Mouse (Mus musculus) limb, embryonic 13.5 days (tissue): Measurements from ENCODE around the gene Ezr. TPM values are rescaled to one million over a fixed set of nuclear protein-coding genes. Genes with fewer than 3 reads are reported as not detected.
A peak's percentile ranks its signal among the peaks of the same experiment; 100 is the strongest.

ENCODE experiments used
- ATAC-seq: fragments of 200-750 bp; cut with Nextera tagmentation; 2 replicates; pipeline ENCODE4 v1.8.0; 2017; ENCODE audit warnings: low read depth, moderate number of reproducible peaks, moderate TSS enrichment; ENCODE audit not compliant: low FRiP score
- H3K27ac ChIP-seq: fragments of 300-500 bp; sonication (generic); 2 replicates; pipeline ENCODE4 v1.5.1; 2015; ENCODE audit warnings: inconsistent platforms, mild to moderate bottlenecking, moderate library complexity
- H3K27me3 ChIP-seq: fragments of 300-500 bp; sonication (generic); 2 replicates; pipeline ENCODE4 v1.6.1; 2015; ENCODE audit warnings: mild to moderate bottlenecking, inconsistent platforms
- H3K36me3 ChIP-seq: fragments of 300-500 bp; sonication (generic); 2 replicates; pipeline ENCODE4 v1.6.1; 2015; ENCODE audit warnings: inconsistent platforms, mild to moderate bottlenecking, moderate library complexity
- H3K4me1 ChIP-seq: fragments of 300-500 bp; sonication (generic); 2 replicates; pipeline ENCODE4 v1.6.1; 2015; ENCODE audit warnings: inconsistent platforms
- H3K4me2 ChIP-seq: fragments of 300-500 bp; sonication (generic); replicated peaks from 2 replicates; pipeline ENCODE4 v1.6.1; 2015; ENCODE audit warnings: inconsistent platforms, mild to moderate bottlenecking, moderate library complexity
- H3K4me3 ChIP-seq: fragments of 300-500 bp; sonication (generic); 2 replicates; pipeline ENCODE4 v1.5.1; 2015; ENCODE audit warnings: moderate library complexity, mild to moderate bottlenecking, inconsistent platforms
- H3K9ac ChIP-seq: fragments of 300-500 bp; sonication (generic); 2 replicates; pipeline ENCODE4 v1.6.1; 2015; ENCODE audit warnings: mild to moderate bottlenecking, inconsistent platforms
- H3K9me3 ChIP-seq: fragments of 300-500 bp; sonication (generic); 2 replicates; pipeline ENCODE4 v1.6.1; 2016; ENCODE audit warnings: inconsistent platforms
- WGBS: fragments of 180-500 bp; shearing (Covaris S2); methylation state at CpG from one replicate; pipeline ENCODE4 v1.1.7; 2015; 5-methylcytosine and 5-hydroxymethylcytosine counted together
- polyA plus RNA-seq: library from polyadenylated mRNA; unstranded; fragments of >200 nt; fragmentation: Nextera tagmentation; extraction: Ambion mirVana; gene quantifications from 2 replicates; pipeline ENCODE4 v1.2.1, GENCODE M21; 2015

Gene Ezr
- polyA plus RNA-seq, result 47.5 and 51.9 TPM in 2 replicates

- peaks cover 37% of the 10 kb centered on the region for H3K4me1 ChIP-seq
- under 1% methylated on average over 52 of the region's 52 CpGs for WGBS
- H3K4me3 ChIP-seq, result peak within 1 kb of the TSS; percentile 76
- peak within 1 kb of the TSS; percentile 88 for H3K27ac ChIP-seq
- no peaks in the 10 kb centered on the region for H3K36me3 ChIP-seq
- peak; percentile 76 for ATAC-seq
- peak within 1 kb of the TSS; percentile 74 for H3K4me2 ChIP-seq
- H3K27me3 ChIP-seq, result peaks cover 22% of the 10 kb centered on the region
- H3K9ac ChIP-seq, result peak within 1 kb of the TSS; percentile 78
- H3K9me3 ChIP-seq, result no peaks in the 10 kb centered on the region
Observed at GRCm38 (mm10) chr17:6782611-6783005, at the start of gene Ezr. Gene Ezr, minus strand, starts transcription at chr17:6782784.

GRCm38 (mm10) chr17:6830004-6830592 lies 47.5 kb upstream of the Ezr start:
- no peaks in the 10 kb centered on the region for H3K27me3 ChIP-seq
- 76% methylated on average over 1 of the region's 1 CpGs for WGBS
- no peak overlapping the region for H3K4me3 ChIP-seq
- ATAC-seq, result no peak
- H3K4me1 ChIP-seq, result peaks cover 5% of the 10 kb centered on the region
- no peak overlapping the region for H3K4me2 ChIP-seq
- H3K27ac ChIP-seq, result no peak overlapping the region
- no peaks in the 10 kb centered on the region for H3K36me3 ChIP-seq
- no peaks in the 10 kb centered on the region for H3K9me3 ChIP-seq
- H3K9ac ChIP-seq, result no peak overlapping the region

- Histone ChIP-seq H3K36me3 (no peaks in the 10 kb centered on the region), H3K9me3 (no peaks in the 10 kb centered on the region), H3K27ac (peak overlapping the region; percentile 96), H3K4me1 (peaks cover 5% of the 10 kb centered on the region), H3K4me2 (peak overlapping the region; percentile 78), H3K4me3 (peak overlapping the region; percentile 60), H3K27me3 (no peaks in the 10 kb centered on the region), H3K9ac (peak overlapping the region; percentile 75)
- WGBS, result 79% methylated on average over 7 of the region's 7 CpGs
- ATAC-seq, result no peak
Observed at GRCm38 (mm10) chr17:6828531-6829150, 46.1 kb upstream of the Ezr start.

- H3K27ac ChIP-seq, result peak overlapping the region; percentile 96
- peaks cover 5% of the 10 kb centered on the region for H3K4me1 ChIP-seq
- peak overlapping the region; percentile 78 for H3K4me2 ChIP-seq
- no peaks in the 10 kb centered on the region for H3K9me3 ChIP-seq
- WGBS, result 1% methylated on average over 64 of the region's 64 CpGs
- H3K36me3 ChIP-seq, result no peaks in the 10 kb centered on the region
- peak overlapping the region; percentile 75 for H3K9ac ChIP-seq
- peak overlapping the region; percentile 60 for H3K4me3 ChIP-seq
- H3K27me3 ChIP-seq, result no peaks in the 10 kb centered on the region
- peak; percentile 98 for ATAC-seq
Observed at GRCm38 (mm10) chr17:6827740-6828461, 45.3 kb upstream of the Ezr start.

GRCm38 (mm10) chr17:6827159-6827733 lies 44.7 kb upstream of the Ezr start:
- peak overlapping the region; percentile 96 for H3K27ac ChIP-seq
- peak overlapping the region; percentile 75 for H3K9ac ChIP-seq
- 40% methylated on average over 10 of the region's 10 CpGs for WGBS
- peaks cover 5% of the 10 kb centered on the region for H3K4me1 ChIP-seq
- H3K36me3 ChIP-seq, result no peaks in the 10 kb centered on the region
- peak overlapping the region; percentile 60 for H3K4me3 ChIP-seq
- H3K4me2 ChIP-seq, result peak overlapping the region; percentile 78
- H3K9me3 ChIP-seq, result no peaks in the 10 kb centered on the region
- ATAC-seq, result peak; percentile 25
- H3K27me3 ChIP-seq, result no peaks in the 10 kb centered on the region

GRCm38 (mm10) chr17:6816796-6817195 lies 34.2 kb upstream of the Ezr start:
- no peak for ATAC-seq

GRCm38 (mm10) chr17:6816151-6816550 lies 33.6 kb upstream of the Ezr start:
- 63% methylated on average over 1 of the region's 1 CpGs for WGBS

More at GRCm38 (mm10) chr17:6816796-6817195, 34.2 kb upstream of the Ezr start:
- no peak overlapping the region for H3K4me2 ChIP-seq
- H3K27me3 ChIP-seq, result no peaks in the 10 kb centered on the region
- peaks cover 24% of the 10 kb centered on the region for H3K4me1 ChIP-seq
- no peak overlapping the region for H3K27ac ChIP-seq
- WGBS, result 90% methylated on average over 5 of the region's 5 CpGs
- no peak overlapping the region for H3K4me3 ChIP-seq
- H3K9ac ChIP-seq, result no peak overlapping the region
- no peaks in the 10 kb centered on the region for H3K9me3 ChIP-seq
- no peaks in the 10 kb centered on the region for H3K36me3 ChIP-seq

GRCm38 (mm10) chr17:6814656-6815055 lies 32.1 kb upstream of the Ezr start:
- Histone ChIP-seq H3K9ac (no peak overlapping the region), H3K36me3 (no peaks in the 10 kb centered on the region), H3K27me3 (no peaks in the 10 kb centered on the region), H3K4me2 (no peak overlapping the region), H3K9me3 (no peaks in the 10 kb centered on the region), H3K4me1 (peaks cover 24% of the 10 kb centered on the region), H3K4me3 (no peak overlapping the region), H3K27ac (no peak overlapping the region)
- ATAC-seq, result no peak
- WGBS, result 28% methylated on average over 4 of the region's 4 CpGs

More at GRCm38 (mm10) chr17:6816151-6816550, 33.6 kb upstream of the Ezr start:
- Histone ChIP-seq H3K36me3 (no peaks in the 10 kb centered on the region), H3K4me2 (no peak overlapping the region), H3K27ac (no peak overlapping the region), H3K9ac (no peak overlapping the region), H3K27me3 (no peaks in the 10 kb centered on the region), H3K4me3 (no peak overlapping the region), H3K4me1 (peaks cover 24% of the 10 kb centered on the region), H3K9me3 (no peaks in the 10 kb centered on the region)
- ATAC-seq, result no peak

- peak; percentile 83 for ATAC-seq
- Histone ChIP-seq H3K9me3 (no peaks in the 10 kb centered on the region), H3K4me2 (peak overlapping the region; percentile 20; the same call in 1 of the 2 replicates), H3K36me3 (no peaks in the 10 kb centered on the region), H3K27ac (peak overlapping the region; percentile 65), H3K27me3 (no peaks in the 10 kb centered on the region), H3K4me3 (no peak overlapping the region), H3K4me1 (peaks cover 32% of the 10 kb centered on the region), H3K9ac (no peak overlapping the region)
- 7% methylated on average over 3 of the region's 3 CpGs for WGBS
Observed at GRCm38 (mm10) chr17:6812851-6813191, 30.2 kb upstream of the Ezr start.

GRCm38 (mm10) chr17:6811931-6812850 lies 29.6 kb upstream of the Ezr start:
- peak overlapping the region; percentile 65; the same call in 1 of the 2 replicates for H3K27ac ChIP-seq
- no peak overlapping the region for H3K4me3 ChIP-seq
- no peaks in the 10 kb centered on the region for H3K9me3 ChIP-seq
- WGBS, result 44% methylated on average over 7 of the region's 7 CpGs
- no peaks in the 10 kb centered on the region for H3K36me3 ChIP-seq
- peak; percentile 48 for ATAC-seq
- H3K27me3 ChIP-seq, result no peaks in the 10 kb centered on the region
- no peak overlapping the region for H3K9ac ChIP-seq
- peak overlapping the region; percentile 20; the same call in 1 of the 2 replicates for H3K4me2 ChIP-seq
- H3K4me1 ChIP-seq, result peaks cover 32% of the 10 kb centered on the region

GRCm38 (mm10) chr17:6809331-6809730 lies 26.7 kb upstream of the Ezr start:
- Histone ChIP-seq H3K4me1 (peaks cover 27% of the 10 kb centered on the region), H3K4me2 (no peak overlapping the region), H3K36me3 (no peaks in the 10 kb centered on the region), H3K27me3 (no peaks in the 10 kb centered on the region), H3K9me3 (no peaks in the 10 kb centered on the region), H3K9ac (no peak overlapping the region), H3K4me3 (no peak overlapping the region), H3K27ac (no peak overlapping the region)
- no peak for ATAC-seq
- 79% methylated on average over 3 of the region's 3 CpGs for WGBS
